Mouse (Mus musculus) MEL (cell line): Measurements from ENCODE around the gene Nphp4.

Source experiments
- GABPA ChIP-seq: IDR thresholded peaks from 2 replicates; pipeline ENCODE4 v1.6.1; 2012; ENCODE audit warnings: low read depth, mild to moderate bottlenecking, inconsistent platforms, low read length, improper control_type of control experiment, moderate library complexity
- MAFK ChIP-seq: IDR thresholded peaks from 2 replicates; pipeline ENCODE4 v1.6.1; 2011; ENCODE audit warnings: low read depth, mild to moderate bottlenecking, low read length, improper control_type of control experiment, borderline replicate concordance
- MXI1 ChIP-seq: IDR thresholded peaks from 2 replicates; pipeline ENCODE4 v1.6.1; 2011; ENCODE audit warnings: mild to moderate bottlenecking, low read depth, low read length, improper control_type of control experiment
- ZKSCAN1 ChIP-seq: IDR thresholded peaks from 2 replicates; pipeline ENCODE4 v1.6.1; 2012; ENCODE audit warnings: low read depth, mild to moderate bottlenecking, inconsistent platforms, low read length, improper control_type of control experiment, moderate library complexity
- ZNF384 ChIP-seq: IDR thresholded peaks from 2 replicates; pipeline ENCODE4 v1.6.1; 2012; ENCODE audit warnings: low read depth, mild to moderate bottlenecking, inconsistent platforms, low read length, improper control_type of control experiment

DNA sequence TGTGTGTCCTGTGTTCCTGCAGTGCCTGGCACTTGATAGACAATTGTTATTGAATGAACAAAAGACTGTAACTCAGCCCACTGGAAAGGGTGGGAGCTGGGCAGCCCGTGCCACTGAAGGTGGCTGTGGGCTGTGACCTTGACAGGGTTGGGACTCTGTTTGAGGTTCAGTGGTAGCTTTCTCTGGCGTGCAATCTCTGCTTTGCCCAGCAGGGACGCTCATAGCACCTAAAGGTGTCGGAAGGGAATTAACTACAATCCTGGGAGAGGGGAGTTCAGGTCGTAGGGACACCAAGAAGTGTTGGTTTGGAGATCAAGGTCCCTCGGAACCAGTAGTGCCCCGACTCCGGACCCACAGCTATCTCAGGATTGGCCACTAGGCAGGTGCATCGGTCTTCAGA, 35.6 kb upstream of the Nphp4 start:
- TF ChIP-seq ZNF384 (no peak), GABPA (no peak), MAFK (no peak), ZKSCAN1 (no peak), MXI1 (no peak)
